Mouse (Mus musculus) retina, postnatal 1 day (tissue): ENCODE data around the gene Tshb.

Experiments used
- DNase-seq: peaks from one replicate; pipeline ENCODE4 v3.0.0-alpha.2; 2012

The Tshb gene

GRCm38 (mm10) chr3:102782618-102783017, at the start of gene Tshb:
Tshb (minus strand) TSS chr3:102782718.
- no peak for DNase-seq

- peak; percentile 85 for DNase-seq
Observed at GRCm38 (mm10) chr3:102803937-102804336, 21.4 kb upstream of the Tshb start.

- DNase-seq: peak; percentile 24
Observed at GRCm38 (mm10) chr3:102787369-102787768, 4.9 kb upstream of the Tshb start.

GRCm38 (mm10) chr3:102773018-102773417, 9.5 kb downstream of the Tshb start:
- DNase-seq: no peak

DNA sequence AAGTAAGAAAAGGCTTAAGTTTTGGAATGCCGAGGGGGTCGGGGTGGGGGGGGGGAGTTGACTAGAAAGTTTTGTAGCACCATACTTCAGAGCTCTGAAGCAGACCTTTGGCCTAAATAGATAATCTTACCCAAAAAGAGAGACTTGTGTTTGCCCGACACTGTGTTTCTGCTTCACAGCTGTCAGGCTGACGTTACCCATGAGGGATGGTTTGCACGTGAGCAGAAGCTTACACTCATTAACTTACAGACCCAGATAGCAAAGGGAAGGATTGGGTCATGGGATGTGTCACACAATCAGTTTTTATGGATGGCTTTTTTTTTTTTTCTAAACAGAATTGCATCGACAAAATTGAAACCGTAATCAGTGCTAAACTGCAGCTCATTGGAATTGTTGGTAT, 17.7 kb downstream of the Tshb start:
- DNase-seq: no peak

DNA sequence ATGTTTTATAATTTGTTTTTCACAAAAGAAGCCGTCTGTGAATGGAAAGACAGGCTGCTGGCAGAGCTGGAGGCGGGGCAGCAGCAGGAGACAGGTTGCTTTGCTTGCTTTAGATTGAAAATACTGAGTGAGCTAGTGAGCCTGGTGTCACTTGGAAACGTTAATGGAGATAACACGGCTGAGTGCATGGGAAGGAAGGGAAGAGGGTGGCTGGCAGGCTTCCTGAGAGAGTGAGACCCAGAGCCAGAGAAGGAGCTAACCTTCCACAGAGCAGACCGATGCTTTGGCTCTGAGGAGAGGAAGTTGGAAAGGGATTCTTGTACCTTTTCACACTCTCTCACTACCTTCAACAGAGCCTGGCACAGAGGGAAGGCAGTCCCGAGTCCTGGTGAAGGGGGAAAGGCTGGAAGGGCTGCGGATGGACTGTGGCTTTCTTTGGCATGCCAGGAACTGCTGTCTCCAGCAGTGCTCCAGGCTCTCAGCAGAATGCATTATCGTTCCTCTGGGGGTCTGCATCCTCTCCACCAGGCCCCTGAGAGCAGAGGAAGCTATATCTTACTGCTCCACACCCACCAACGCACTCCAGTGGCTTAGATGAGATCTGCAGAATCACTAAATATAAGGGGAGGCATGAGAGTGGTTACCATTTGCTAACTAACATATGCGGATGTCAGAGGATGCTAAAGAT, 18.7 kb downstream of the Tshb start:
- DNase-seq: no peak

GRCm38 (mm10) chr3:102762388-102762787, 20.1 kb downstream of the Tshb start:
- DNase-seq: no peak

DNA sequence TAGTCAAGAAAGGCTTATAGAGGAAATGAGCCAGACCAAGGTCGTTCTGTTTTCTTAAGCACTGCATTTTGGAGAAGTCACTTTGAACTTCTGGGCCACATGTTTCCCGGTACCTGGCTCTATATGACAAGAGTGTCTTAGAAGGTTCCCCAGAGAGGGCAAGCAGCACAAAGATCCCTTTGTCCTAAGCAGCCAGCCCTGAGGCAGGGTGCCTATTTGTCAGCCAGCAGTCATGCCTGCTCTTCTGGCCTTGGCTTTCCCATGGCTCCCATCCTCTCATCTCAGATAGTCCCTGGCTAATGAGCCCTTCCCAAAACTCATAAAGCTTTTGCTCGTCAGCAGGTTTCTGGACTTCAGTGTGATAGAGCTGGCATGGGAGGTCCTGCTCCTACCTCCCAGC, 22.3 kb downstream of the Tshb start:
- no peak for DNase-seq

DNA sequence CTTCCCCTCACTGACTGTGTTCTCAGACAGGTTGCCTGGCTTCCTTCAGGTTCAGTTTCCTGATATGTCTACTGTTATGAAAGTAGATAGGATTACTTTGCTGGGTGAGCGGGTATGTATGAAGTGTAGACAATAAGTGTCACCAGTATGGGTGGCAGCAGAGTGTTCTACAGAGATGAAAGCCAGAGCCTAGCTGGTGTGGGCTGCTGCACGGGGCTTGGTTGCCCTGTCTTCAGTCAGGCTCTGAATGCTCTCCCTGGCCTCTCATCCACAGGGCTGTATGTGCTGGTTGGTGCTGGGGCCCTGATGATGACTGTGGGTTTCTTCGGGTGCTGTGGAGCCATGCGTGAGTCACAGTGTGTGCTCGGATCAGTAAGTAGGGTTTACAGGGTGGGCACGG, 25.5 kb downstream of the Tshb start:
- no peak for DNase-seq

DNA sequence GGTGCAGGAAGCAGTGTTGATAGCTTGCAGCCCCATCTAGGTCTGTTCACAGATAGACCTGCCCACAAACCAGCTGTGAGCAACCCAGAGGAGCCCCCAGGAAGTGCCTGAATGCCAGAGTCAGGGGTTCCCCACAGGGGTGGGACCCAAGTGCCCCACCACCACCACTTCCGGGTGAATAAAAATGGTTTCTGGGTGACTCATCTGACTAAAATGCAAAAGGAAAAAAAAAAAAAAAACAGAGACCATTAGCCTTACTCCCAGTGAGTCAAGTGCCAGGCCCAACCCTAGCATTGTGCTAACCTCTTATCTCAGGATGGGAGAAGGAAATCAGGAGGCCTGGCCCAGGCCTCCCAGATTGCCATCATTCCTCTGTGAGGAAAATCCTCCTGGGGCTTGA, 26.7 kb downstream of the Tshb start:
- DNase-seq: no peak

DNA sequence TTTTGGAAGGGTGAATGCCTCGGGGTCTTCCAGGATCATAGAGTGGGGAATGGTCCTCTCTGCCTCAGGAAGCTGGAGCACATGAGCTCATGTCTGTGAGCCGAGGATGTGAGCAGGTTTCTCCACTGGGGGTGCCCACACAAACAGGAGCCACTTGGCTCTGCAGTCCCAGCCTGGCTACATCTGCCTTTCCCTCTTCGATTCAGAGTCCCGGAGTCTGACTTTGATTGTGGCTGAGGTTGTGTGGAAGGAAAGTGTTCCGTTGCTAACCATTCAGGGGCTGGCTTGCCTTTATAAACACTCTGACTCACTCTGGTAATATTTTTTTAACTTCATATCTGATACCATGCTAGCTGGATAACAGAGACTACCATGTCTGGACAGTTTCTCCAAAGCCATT, 30.1 kb downstream of the Tshb start:
- no peak for DNase-seq

GRCm38 (mm10) chr3:102752053-102752452, 30.5 kb downstream of the Tshb start:
- no peak for DNase-seq

DNA sequence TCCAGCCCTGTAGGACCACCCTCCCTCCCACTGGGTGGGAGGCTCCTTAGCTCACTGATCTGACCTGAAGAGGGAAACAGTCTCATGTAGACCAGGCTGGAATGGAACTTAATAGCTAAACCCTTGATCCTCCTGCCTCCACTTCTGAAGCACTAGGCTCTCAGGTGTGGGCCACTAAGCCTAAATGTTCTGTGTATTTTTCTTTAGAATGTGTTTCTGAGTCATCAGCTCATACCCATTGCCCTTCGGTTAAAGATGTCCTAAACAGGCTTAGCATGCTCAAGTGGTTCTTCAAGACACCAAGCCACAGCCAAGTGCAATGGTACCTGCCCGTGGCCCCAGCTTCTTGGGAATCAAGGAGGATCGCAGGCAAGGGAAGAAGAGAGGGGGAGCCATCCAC, 31.0 kb downstream of the Tshb start:
- no peak for DNase-seq

DNA sequence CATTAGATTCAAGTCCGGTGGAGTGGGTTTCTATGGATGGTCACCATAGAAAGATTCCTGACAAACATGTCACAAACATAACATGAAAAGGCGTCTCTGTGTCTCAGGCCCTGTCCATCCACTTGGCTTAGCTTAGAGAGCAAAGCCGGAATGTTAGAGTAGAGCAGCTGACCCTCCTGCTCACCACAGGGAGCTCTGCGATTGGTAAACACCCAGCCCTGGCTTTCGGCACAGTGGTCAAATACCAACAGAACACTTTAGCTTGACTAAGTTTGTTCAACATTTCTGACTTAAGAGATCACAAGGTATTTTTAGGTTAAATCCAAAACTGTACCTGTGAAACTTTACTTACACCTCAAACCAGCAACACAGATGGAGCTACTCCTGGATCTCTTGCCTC, 31.4 kb downstream of the Tshb start:
- DNase-seq: no peak

DNA sequence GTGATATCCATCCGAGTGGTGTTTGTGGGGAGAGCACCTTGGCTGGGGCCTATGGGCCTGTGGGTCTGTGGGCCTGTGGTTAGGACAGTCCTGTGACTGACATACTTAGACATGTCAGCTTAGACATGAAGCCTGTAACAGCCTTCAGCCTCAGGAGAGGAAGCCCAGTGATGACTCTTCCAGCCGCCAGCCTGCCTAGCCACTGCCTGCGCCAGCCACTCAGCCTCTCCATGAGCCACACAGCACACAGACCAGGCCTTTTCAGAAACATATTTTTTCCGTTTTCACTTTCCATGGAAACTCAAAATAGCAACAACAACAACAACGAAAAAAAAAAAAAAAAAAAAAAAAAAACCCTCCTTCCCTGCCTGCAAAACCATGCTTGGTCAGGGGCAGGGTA, 33.8 kb downstream of the Tshb start:
- no peak for DNase-seq

DNA sequence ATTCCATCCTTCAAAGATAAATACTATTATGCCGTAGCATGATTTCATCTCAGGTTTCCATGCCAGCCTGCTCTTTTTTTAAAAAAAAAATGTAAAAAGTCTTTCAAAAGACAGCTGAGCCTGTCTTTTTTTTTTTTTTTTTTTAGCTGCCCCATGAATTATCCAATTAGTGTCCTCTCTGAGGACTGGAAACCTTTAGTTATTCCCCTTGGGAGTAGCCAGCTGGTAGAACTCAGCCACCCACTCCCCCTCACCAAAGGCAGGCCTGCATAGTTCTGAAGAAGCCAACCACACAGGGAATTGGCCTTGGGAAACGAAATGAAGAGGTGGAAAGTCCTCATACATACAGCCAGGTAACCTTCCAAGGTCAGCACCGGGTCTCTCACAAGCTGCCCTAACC, 34.5 kb downstream of the Tshb start:
- no peak for DNase-seq

DNA sequence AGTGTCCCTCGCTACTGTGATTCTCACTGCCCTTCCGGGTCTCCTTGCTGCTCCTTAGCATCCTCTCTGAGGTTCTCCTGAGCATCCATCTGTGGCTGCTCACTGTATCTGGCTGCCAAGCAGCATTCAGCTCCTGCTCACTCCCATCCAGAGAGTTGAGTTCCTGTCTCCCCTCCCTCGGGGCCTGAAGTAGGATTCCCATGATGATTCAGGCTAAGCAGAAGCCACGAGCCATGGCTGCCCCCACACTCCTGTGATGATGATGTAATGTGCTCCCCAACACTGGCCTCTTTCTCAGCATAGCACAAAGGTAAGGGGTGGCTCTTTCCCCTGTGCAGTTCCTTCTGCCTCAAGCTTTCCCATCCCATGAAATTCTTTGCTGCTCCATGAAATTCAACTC, 36.3 kb downstream of the Tshb start:
- no peak for DNase-seq

GRCm38 (mm10) chr3:102744657-102745056, 37.9 kb downstream of the Tshb start:
- DNase-seq: peak; percentile 32

- DNase-seq: peak; percentile 70
Observed at GRCm38 (mm10) chr3:102743781-102744471, 38.6 kb downstream of the Tshb start.

GRCm38 (mm10) chr3:102743202-102743601, 39.3 kb downstream of the Tshb start:
- peak; percentile 15 for DNase-seq

DNA sequence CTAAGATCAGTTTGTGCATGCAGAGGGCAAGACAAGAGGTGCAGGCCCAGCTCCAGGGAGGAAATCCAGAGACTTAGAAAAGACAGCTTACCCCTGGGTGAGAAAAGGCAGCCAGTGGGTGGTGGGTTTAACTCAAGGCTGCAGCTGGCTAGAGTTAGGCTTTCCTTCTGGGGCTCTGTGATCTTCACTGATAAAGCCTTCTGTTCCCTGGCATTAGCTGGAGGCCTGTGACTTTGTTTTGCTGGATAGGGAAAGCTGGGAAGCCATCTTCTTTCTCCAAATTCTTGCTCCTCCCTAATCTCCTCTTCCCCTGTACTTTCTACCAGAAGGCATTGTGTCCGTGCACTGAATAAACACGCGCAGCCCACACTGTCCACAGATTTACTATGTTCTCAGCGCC, 39.8 kb downstream of the Tshb start:
- peak; percentile 43 for DNase-seq

- DNase-seq: no peak
Observed at GRCm38 (mm10) chr3:102738926-102739325, 43.6 kb downstream of the Tshb start.

DNA sequence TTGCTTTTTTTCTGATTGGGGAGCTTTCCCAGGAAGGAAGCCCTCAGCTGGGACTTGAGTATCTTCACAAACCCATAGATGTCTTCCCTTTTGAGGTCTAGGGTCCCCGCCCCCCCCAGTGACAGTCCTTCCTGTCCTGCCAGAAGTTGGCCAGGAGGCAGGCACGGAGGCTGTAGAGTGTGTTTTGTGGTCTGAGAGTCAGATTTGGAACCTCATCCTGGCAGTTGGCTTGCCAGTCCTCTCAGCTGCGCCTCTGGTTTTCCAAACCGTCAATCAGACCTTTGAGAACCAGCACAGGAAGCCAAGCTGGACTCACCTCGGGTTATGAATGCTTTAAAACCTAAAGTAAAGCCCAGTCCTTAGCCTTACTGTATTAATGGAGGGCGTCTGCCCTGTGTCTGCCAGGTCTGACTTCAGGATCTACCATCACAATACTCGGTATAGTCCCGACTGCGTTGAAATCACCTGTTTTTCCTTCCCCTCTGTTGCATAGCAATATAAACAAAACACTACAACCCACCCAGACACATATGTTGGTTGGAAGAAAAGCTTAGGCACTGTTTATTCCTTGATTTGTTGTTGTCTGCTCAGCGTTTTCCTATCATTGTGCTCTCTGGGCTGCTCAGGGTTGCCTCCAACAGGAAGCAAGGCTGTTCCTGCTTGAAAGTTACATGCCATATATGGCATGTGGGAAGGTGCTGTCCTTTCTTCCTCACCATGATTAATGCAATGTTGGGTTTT, 44.2 kb downstream of the Tshb start:
- DNase-seq: no peak

DNA sequence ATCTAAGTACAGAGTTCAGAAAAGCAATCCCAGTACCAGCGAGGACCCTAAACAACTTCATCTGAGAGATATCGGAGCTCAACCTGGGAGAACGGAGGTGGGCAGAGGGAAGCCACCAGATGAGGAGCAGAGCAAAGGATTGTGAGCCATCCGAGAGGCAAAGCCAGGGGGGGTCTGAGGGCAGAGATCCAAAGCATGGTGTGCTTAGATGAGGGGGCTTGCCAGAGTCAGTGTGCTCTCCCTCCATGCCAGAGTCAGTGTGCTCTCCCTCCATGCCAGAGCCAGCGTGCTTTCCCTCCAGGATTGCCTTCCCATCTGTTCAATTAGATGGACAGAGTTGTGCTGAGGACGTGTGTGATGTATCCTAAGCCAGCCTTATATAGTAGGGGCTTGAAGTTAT, 45.4 kb downstream of the Tshb start:
- DNase-seq: no peak
